Mouse (Mus musculus) adrenal gland, adult 8-10 months (tissue): ENCODE data around the gene Phactr3. TPM values are rescaled to one million over a fixed set of nuclear protein-coding genes. Genes with fewer than 3 reads are reported as not detected.

Experiments used
- DNase-seq: peaks from one replicate; pipeline ENCODE4 v3.0.0; 2022
- total RNA-seq, 4 experiments: library from RNA; stranded (reverse); gene quantifications; 2 replicates each; pipeline ENCODE4 v1.2.4; 2022

The Phactr3 gene
- total RNA-seq, 4 experiments from 2014 or later, result 1.7 to 6.1 (median 3.5) TPM

DNA sequence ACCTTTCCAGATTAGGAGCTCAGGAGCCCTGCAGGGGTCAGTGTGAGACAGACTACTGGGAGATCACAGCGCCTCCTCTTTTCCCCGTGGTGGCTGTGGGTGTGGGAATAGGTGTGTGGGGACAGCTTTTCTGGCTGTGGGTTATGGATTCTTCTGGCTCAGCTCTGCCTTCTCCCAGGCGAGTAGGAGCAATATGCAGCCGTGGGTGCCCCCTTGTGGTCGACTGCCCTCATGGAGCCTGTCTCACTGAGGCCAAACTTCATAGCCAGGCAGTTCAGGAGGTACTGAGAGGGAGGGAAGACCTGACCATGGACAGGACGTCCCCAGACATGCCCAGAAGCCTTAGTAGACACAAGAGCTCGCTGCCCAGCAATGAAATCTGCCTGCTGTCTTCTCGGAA lies 145.6 kb downstream of the Phactr3 start:
- peak; percentile 40 for DNase-seq

DNA sequence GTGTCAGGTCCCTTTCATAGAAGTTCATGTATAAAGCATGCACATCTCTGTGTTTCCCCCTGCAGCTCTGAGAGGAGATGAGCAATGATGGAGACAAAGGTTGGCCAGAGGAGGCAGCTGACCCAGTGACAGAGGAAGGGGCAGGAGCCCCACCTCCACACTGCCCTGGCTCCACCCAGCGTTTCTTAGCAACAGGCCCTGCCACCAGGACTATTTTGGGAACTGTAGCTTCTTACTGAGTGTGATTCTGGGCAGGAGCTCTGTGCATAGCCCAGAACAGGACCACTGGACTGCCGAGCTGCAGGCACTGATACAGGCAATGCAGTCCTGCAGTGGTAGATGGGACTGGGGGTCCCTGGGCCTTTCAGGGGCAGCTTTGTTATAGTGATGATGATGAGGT lies 146.7 kb downstream of the Phactr3 start:
- no peak for DNase-seq

DNA sequence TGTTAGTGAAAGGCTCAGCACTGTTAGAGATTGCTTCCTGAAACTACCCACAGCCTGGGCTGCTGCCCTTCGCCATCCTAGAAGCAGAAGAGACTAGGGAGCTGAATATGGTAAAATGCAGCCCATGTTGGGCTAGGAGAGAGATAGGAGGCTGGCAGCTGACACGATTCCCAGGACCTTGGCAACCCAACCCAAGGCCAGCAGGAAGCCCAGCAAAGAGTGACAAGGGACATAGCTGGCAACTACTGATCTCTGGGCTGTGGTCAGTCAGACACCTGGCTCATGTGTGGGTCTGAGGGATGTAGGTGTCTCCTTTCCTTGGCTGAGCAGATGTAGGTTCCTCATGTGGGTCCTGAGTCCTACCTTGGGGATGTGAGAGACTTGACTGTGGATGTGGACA lies 152.0 kb downstream of the Phactr3 start:
- no peak for DNase-seq

DNA sequence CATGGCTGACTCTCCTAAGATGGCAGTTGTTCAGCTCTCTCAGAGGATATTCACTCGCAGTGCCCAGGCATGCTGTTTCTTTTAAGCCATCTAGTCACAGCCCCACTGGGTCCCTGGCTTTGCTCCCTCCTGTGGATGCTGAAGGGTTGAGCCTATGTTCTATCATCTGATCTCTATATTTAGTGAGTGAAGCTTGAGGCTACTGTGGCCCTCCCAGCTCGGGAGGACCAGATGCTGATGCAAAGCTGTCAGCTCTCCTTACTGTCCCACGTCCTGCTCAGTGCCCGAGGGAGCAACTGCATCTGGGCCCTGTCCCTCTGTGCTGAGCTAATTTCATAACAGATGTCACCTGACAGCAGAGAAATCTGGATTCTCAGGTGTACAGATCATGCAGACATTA lies 153.6 kb downstream of the Phactr3 start:
- DNase-seq, result no peak

DNA sequence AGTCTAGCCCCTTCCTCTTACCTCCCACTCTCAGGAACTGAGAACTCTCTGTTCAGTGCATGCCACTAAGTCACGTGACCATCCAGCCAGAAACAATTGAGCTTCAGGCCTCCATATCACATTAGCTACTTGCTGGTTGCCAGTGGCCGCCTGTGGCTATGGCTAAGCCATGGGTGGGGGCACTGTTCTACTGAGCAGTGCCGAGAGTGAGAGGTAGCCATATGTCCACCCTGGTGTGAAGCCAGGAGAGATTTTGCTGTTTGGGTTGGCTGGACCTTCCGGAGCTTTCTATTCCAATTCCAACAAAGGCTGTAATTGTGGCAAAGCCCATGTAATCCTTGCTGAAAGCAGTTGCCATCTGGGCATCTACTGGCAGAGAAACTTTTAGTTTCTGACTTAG lies 155.4 kb downstream of the Phactr3 start:
- no peak for DNase-seq

DNA sequence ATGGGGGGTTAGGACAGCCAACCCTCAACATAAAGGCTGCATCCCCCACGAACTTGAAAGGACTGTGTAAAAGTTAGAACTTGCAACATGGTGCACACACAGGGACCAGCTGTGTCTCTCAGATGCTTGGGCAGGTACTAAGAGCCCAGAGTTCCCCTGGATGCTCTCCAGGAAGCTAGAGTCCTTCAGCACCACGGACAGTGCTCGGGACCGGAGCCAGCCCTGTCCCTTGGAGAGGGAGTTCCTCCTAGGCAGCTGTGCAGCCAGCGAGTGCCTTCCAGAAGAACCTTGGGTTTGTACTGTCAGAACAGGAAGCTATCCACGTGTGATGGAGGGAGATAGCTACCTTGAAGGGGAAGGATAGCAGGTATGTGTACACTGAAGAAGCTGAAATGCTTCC lies 158.4 kb downstream of the Phactr3 start:
- peak; percentile 20 for DNase-seq

DNA sequence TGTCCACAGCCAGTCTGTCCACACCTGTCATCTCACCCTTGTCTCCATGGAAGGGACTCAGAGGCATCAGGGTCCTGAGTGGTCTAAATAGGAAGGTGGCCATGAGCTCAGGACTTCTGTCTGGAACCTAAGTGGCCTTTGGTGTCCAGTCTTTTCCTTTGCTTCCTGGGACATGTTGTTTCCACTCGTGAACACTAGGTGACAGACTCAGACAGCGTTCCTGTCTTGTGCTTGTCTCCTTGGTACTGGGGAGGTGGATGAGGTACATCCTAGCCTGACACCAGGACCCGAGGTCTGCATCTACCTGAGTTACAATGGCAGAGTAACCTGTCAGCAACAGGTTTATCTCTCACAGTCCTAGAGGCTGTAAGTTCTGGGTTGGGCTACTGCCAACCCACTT lies 162.4 kb downstream of the Phactr3 start:
- DNase-seq, result no peak

DNA sequence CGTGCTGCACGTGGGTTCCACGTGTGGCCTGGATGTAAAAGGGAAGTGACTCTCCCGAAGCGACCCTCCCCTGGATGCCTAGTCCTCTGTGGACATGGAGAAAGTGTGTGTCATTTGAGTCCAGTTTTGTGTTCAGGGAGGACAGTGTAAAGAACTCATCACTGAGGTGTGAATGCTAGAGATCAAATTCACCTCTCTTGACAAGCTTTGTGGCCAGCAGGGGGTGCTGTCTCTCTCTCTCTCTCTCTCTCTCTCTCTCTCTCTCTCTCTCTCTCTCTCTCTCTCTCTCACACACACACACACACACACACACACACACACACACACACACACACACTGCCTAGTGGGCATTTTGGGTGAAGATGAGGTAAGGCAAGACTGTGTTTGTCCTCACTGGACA lies 168.5 kb downstream of the Phactr3 start:
- no peak for DNase-seq

DNA sequence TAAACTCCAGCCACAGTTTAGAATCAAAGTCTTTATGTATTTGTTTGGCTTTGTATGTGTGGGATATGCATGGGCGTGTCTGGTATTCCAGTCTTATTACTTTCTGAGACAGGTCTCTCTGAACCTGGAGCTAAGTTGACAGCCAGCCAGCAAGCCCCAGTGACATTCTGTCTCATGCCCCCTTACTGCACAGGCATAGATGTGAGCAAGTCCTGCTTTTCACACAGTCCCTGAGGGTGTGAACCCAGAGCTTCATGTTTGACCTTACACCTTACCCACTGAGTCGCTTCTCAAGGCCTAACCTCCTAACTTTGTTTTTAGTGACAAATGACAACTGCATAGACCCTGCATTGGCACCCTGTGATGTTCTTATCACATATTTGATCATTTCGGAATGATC lies 169.9 kb downstream of the Phactr3 start:
- DNase-seq, result no peak

DNA sequence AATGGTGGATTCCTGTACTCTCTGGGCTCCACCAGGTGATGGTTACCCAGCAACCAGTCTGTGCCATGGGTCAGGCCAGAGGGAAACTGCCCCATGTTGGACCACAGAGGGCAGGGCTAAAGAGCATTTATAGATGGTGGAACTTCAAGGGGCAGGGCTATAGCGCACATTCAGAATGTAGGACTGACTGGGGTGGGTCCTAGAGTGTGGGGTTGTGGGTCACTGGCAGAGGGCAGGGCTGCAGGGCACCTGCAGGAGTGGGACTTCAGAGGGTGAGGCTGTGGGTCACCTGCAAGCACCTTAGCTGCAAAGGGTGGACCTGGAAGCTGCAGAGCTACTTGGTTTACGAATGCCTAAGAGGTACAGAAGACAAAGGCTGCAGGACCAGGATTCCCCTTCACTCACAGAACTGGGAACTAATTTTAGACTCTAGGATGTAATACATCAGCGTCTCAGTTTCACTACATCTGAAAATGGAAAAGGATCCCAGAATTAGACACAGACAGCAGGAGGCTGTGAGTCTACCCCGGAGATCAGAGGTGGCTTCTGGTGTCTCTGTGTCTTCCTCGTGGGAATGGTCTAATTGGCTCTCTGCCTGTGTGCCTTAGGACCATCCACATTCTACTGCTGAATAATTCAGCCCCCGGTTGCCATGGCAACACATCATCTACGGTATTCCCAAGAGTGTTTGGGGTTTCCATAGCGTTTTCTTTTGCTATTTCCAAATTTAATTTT lies 184.8 kb downstream of the Phactr3 start:
- no peak for DNase-seq

DNA sequence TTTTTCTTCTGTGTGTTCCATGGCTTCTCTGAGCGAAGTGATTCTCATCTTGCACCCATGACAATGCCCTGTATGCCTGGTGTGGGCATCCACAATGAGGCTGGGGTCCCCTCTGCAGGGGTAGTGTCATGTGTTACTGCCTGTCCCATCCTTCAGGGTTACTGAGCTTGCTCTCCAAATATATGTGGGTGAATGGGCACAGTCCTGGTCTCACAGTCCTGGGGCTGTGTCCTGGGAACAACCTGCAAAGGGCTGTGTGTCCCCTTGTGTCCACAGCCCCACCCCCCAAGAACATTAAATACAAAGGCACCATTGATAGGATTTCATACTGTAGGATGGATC lies 185.4 kb downstream of the Phactr3 start:
- DNase-seq, result no peak

DNA sequence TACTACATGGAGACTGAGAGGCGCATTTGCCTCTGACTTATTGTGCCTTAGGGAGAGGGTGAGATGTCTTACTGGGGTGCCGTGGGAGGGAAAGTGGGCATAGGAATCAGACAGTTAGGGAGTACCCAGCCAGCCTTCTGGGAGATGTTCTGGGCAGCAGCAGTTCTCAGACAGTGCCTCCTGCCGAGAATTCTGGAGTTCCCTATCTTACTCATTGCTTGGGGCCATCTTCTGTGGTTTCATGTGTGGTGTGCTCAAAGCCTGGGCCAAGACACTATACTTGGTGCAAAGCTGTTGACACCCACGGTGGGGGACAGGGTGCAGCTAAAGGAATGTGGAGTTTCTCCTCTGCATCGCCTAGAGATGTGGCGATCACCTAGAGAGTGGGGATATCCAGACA lies 185.9 kb downstream of the Phactr3 start:
- DNase-seq, result no peak

DNA sequence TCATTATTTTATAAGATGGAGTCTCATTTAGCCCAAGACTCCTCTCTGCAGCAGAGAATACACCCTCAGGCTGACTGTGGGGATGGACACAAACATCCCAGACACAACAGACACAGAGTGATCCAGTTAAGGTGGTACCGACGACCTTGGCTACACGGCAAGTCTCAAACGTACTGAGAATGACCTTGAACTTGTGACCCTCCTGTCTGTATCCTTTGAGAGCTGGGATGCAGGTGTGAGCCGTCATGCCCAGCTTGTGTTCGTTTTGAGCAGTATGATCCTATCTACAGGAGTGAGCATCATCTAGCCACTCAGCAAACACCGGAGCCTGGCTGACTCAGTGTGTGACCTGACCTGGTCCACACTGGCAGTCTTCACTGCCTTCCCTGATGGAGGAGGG lies 194.8 kb downstream of the Phactr3 start:
- no peak for DNase-seq

DNA sequence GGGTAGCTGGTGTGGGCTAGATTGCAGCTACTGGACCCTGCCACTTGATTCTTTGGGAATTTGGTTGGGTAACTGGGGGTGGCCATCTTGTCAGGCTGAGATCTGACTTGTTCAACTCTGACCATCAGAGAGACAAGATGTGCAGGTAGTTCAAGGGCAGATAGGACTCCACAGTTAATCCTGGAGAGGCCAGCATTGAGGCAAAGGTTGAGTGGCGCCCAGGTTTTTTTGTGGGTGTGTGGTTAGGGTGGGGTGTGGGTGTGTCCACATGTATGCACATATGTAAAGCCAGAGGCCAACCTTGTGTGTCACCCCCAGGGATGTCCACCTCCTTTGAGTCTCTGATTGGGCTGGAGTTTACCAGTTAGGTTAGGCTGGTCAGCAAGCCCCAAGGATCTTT lies 197.5 kb downstream of the Phactr3 start:
- no peak for DNase-seq

DNA sequence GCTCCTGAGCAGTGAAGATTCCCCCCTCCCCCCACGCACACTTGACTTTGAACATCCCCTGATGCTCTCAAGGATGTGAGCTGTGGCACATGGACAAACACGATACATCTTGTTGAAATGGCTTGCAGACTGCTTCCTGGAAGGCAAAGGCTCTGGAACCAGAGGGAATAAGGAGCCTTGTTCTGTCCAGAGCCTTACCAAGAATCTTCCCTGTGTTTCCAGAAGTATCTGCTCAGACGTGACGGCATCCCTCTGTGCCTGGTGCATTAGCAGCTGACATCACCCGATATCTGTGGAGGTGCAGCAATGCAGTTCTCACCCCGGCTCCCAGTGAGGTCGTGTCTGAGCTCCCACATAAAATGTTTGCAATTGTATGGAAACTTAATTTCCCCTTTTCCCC lies 201.0 kb downstream of the Phactr3 start:
- DNase-seq, result no peak

DNA sequence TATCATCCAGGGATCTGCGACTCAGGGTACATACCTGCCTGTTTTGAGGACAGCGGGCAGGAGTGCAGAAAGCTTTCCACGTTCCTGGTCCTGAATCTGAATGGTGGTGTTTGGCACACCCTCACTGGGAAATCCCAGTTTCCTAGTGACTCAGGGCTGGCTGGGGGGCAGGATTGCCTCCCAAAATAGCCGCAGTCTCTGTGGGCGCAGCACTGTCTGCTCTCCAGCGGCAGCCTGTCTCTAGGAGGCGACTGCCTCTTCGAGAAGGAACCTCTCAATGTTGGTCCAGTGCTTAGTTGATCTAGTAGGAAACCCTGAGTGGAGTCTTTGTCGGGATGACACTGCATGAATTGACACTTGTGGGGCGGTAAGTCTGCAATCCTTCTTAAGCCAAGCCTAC lies 202.5 kb downstream of the Phactr3 start:
- DNase-seq, result no peak

DNA sequence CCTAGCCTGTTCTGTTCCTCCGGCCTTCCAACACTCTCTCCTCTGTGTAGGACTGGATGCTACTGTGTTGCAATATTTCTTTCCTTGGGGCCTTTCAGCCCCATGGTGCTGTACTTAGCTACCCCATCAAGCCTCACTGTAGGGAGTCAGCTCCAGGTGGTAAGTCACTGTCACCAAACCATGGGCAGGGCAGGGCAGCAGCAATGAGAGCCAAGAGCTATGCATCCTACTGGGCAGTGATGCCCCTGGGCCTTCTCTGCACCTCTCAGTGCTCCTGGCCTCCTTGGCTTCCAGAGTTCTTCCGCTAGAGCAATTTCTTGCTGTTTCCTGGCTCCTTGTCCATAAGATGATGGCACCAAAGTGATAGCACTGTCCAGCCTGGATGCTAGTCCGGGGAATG lies 205.6 kb downstream of the Phactr3 start:
- DNase-seq, result no peak

DNA sequence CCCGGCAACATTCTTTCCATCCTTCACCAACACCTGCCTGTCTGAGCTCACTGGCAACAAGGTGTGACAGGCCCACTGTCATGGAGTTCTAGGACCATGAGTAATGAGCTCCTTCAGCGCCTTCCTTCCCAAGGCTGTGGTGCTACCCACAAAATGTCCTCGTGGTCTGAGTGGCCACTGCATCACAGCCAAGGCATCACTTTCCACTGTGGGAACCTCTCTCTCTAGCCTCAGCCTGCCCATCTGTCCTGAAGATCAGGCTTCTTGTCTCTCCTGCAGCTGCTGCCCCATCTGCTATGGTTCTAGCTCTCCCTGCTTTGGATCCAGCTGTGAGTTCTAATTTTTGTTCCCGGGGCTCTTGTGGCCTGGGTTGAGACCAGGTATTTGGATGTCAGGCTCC lies 206.0 kb downstream of the Phactr3 start:
- no peak for DNase-seq

DNA sequence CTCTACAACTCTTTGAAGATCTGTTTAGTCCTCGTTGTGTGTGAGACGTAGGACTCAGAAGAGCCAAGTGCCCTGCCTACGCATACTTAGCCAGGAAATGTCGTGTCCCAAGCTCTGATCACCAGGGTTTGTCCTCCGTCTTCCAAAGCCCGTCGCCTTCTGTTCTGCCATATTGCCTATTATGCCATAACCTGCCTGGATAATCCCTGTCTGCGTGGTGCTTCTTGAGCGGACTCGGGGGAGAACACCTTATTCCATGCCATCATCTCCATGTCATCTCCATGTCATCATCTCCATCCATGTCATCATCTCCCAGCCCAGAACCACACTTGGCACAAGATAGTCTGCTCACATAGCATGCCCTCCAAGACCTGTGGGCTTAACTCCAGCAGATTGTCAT lies 207.3 kb downstream of the Phactr3 start:
- no peak for DNase-seq

DNA sequence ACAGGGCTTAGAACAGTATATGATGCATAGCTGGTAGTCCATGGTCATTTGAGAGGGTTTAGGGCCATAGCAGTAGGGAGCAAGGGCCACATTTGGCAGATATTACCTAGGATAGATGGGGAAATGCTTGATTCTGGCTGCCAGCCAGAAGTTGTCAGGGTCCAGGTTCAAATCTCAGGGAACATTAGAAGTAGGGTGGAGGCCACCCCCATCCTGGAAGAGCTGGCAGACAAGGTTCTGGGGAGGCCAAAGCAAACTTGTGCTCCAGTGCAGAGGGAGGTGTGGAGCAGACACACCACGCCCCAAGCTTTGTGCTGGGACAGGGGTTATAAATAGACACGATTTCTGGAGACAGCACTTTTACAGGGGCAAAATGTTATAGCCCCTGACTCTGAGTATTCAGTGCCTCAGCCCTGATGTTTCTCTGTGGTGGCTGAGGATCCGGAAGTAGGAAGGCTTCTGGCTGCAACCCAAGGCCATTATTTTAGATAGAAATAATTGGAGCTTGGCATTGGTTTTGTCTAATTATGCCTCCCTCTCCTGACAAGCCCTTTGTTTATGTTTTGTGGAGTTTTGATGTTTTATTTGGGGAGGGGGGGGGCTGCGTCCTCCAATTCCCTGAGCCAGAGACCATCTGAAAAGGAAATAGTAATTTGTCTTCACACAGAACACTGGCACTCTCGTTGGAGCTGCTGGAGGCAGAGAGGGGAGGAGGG lies 208.1 kb downstream of the Phactr3 start:
- DNase-seq, result no peak

DNA sequence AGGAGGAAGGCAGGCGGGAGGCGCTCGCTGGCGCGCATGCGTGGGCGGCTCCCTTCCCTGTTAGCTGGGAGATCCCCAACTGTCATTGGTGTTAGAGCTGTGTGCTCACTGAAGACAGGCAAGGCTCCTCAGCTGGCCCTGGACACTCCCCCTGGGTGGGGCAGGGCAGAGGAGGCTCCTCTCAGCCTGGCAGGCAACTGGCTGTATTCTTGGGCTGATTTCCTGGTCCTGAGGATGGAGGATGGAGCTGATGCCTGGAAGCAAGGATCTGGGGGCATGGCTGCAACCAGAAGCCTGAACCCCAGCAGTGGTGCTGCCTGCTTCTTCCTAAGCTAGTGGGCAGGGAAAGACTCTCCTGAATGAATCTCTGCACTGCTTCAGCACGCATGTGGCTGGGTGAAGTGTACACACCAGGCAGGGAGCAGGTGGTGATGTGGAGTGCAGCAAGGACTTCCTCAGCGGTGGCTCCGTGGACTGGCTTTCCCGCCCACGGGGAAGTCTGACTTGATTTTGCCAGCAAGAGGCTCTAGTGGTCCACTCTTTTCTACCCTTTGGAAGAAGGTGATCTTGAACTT lies 208.8 kb downstream of the Phactr3 start:
- peak; percentile 27 for DNase-seq

DNA sequence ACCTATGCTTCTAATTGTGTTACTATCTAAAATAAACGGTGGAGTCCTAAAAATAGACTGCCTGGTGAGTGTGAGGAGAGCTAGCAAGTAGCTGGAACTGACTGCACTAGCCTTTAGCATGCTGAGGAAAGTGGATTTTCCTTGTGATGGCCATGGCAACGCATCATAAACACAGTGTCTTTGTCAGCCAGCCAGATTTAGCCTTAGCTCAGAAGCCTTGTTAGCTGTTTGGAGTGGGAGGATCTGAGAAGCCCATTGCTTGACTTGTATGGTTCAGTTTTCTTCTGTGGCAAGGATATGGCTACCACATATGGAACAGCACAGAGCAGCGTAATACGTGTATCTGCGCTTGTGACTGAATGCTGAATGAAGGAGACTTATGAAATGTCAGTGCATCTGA lies 210.8 kb downstream of the Phactr3 start:
- DNase-seq, result no peak

DNA sequence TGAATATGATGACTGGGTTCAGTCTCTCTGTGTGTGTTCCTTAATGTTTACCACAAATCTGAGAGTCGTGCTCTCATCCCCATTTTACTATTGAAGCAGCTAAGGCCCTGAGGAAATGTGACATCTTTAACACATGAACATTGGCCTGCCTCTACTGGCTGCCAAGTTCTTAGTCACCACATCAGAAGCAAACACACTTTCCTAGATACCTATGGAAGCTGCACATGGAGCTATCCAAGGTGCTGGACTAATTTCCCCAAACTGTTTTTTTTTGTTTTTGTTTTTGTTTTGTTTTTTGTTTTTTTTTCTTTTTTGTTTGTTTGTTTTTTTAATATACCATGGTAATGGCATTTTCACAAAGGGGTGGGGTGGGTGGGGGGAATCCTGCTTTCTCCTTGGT lies 211.2 kb downstream of the Phactr3 start:
- DNase-seq, result no peak

DNA sequence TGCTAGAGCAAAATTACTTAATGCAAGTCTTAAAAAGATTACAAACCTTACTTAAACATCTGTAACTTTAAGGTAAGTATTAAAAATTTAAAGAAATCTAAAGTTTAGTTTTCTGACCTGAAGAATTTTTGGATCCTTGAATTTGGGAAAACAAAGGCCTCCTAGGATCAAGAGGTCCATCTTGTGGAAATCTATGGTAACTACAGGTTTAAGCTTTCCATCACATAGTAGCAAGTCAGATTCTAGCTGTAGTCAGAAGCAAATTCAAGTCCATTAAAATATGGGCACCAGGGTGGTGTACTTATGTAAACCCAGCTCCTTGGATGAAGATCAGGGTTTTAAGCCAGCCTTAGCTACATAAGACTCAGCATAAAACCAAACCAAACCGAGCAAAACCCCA lies 219.1 kb downstream of the Phactr3 start:
- no peak for DNase-seq
